Mouse (Mus musculus): Measurements from ENCODE around the gene S1pr1.

Gene S1pr1

GRCm38 (mm10) chr3:115711924-115712807 lies 2.7 kb downstream of the S1pr1 start:
- DNase-seq (ENCODE audit: low read depth), result no peak

GRCm38 (mm10) chr3:115711393-115711792 lies 3.5 kb downstream of the S1pr1 start:
- no peak for DNase-seq (ENCODE audit: low read depth)

GRCm38 (mm10) chr3:115710051-115710450 lies 4.8 kb downstream of the S1pr1 start:
- DNase-seq (ENCODE audit: low read depth), result no peak

GRCm38 (mm10) chr3:115709118-115709574 lies 5.7 kb downstream of the S1pr1 start:
- DNase-seq (ENCODE audit: low read depth), result no peak

- no peak for DNase-seq (ENCODE audit: low read depth)
Measured at GRCm38 (mm10) chr3:115706736-115707135, 8.1 kb downstream of the S1pr1 start.

GRCm38 (mm10) chr3:115704254-115704908 lies 10.5 kb downstream of the S1pr1 start:
- peak; percentile 74 for DNase-seq (ENCODE audit: low read depth)

GRCm38 (mm10) chr3:115703720-115704119 lies 11.2 kb downstream of the S1pr1 start:
- no peak for DNase-seq (ENCODE audit: low read depth)

GRCm38 (mm10) chr3:115702089-115702488 lies 12.8 kb downstream of the S1pr1 start:
- no peak for DNase-seq (ENCODE audit: low read depth)

GRCm38 (mm10) chr3:115695194-115695891 lies 19.5 kb downstream of the S1pr1 start:
- DNase-seq (ENCODE audit: low read depth), result peak; percentile 89

- DNase-seq (ENCODE audit: low read depth), result peak; percentile 75
Measured at GRCm38 (mm10) chr3:115694168-115694567, 20.7 kb downstream of the S1pr1 start.

- peak; percentile 87 for DNase-seq (ENCODE audit: low read depth)
Measured at GRCm38 (mm10) chr3:115693390-115693789, 21.5 kb downstream of the S1pr1 start.

- peak; percentile 28 for DNase-seq (ENCODE audit: low read depth)
Measured at GRCm38 (mm10) chr3:115692857-115693256, 22.0 kb downstream of the S1pr1 start.

GRCm38 (mm10) chr3:115692384-115692783 lies 22.5 kb downstream of the S1pr1 start:
- DNase-seq (ENCODE audit: low read depth), result peak; percentile 68

GRCm38 (mm10) chr3:115689920-115690319 lies 25.0 kb downstream of the S1pr1 start:
- DNase-seq (ENCODE audit: low read depth), result no peak

- DNase-seq (ENCODE audit: low read depth), result peak; percentile 93
Measured at GRCm38 (mm10) chr3:115689352-115689751, 25.5 kb downstream of the S1pr1 start.

- DNase-seq (ENCODE audit: low read depth), result no peak
Measured at GRCm38 (mm10) chr3:115687821-115688220, 27.1 kb downstream of the S1pr1 start.

GRCm38 (mm10) chr3:115682328-115683088 lies 32.4 kb downstream of the S1pr1 start:
- peak; percentile 70 for DNase-seq (ENCODE audit: low read depth)

GRCm38 (mm10) chr3:115681184-115681583 lies 33.7 kb downstream of the S1pr1 start:
- DNase-seq (ENCODE audit: low read depth), result peak; percentile 80

- DNase-seq (ENCODE audit: low read depth), result peak; percentile 58
Measured at GRCm38 (mm10) chr3:115679022-115679421, 35.9 kb downstream of the S1pr1 start.

- peak; percentile 48 for DNase-seq (ENCODE audit: low read depth)
Measured at GRCm38 (mm10) chr3:115675546-115676535, 39.0 kb downstream of the S1pr1 start.
